Mouse (Mus musculus): ENCODE results near the gene Cdc27. TPM values are rescaled to one million over a fixed set of nuclear protein-coding genes. Genes with fewer than 3 reads are reported as not detected.

Cdc27 gene
- polyA plus RNA-seq, 2 experiments = 30.5 to 43.4 TPM

DNA sequence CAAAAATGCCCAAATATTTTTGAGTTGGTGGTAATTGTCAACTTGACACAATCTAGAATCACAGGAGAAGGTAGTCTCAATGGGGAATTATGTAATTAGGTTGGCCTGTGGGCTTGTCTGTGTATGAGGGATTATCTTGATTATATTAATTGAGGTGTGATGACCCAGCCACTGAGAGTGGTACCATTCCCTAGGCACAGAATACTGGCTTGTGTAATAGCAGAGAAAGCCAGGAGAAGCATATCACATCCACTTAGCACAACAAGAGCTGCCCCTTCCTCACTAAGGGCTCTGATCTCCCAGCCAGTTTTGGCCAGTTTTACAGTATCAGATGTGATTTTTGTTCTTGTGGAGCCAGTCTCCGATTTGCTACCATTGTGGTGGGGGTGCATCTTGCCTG, 39.1 kb upstream of the Cdc27 start:
- TF ChIP-seq POLR2A (IDR thresholded peaks at IDR 0.05; ENCODE audit: borderline replicate concordance, extremely low read depth, insufficient read depth, insufficient read length) = no peak
- no peaks in the 10 kb centered on the region for H3K9me3 ChIP-seq (ENCODE audit: control insufficient read depth, low read length)
- no peak overlapping the region for H3K9ac ChIP-seq (ENCODE audit: low read depth, low read length, severe bottlenecking)
- no peaks in the 10 kb centered on the region for H3K4me1 ChIP-seq (ENCODE audit: control insufficient read depth, insufficient read depth, low read length)
- 85% methylated on average over 1 of the region's 1 CpGs for WGBS
- H3K27me3 ChIP-seq (ENCODE audit: control insufficient read depth, insufficient read depth, low read length) = no peaks in the 10 kb centered on the region
- no peak overlapping the region for H3K4me2 ChIP-seq (replicated peaks; ENCODE audit: low read depth, low read length, severe bottlenecking)
- ATAC-seq (ENCODE audit: low FRiP score, low read depth) (no peak), DNase-seq (ENCODE audit: low spot score) (no peak)
- no peak overlapping the region for H3K4me3 ChIP-seq (replicated peaks; ENCODE audit: low read length)
- no peaks in the 10 kb centered on the region for H3K36me3 ChIP-seq (ENCODE audit: control insufficient read depth, insufficient read depth, low read length)
- H3K27ac ChIP-seq (replicated peaks; ENCODE audit: low read depth, low read length) = no peak overlapping the region

DNA sequence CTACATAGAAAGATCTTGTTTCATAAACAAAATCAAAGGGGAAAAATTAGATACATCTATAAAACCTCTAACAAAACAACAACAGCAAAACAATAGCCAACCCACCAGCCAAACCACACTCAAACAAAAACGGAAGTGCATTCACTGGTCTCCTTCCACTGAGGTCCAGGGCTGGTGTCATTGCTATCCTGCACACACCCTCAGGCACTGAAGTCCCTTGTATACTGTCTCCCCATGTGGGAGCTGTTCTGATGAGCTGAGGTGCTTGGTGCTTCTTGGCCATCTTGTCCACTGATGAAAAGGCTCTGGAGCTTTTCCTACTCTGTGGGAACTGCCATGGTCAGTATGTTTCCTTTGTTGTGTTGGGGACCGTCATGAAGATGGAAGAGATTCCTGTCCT, 38.1 kb upstream of the Cdc27 start:
- no peak overlapping the region for H3K4me3 ChIP-seq (replicated peaks; ENCODE audit: low read length)
- no peak for DNase-seq (ENCODE audit: low spot score)
- no peaks in the 10 kb centered on the region for H3K36me3 ChIP-seq (ENCODE audit: control insufficient read depth, insufficient read depth, low read length)
- H3K9ac ChIP-seq (ENCODE audit: low read depth, low read length, severe bottlenecking) = no peak overlapping the region
- no peaks in the 10 kb centered on the region for H3K27me3 ChIP-seq (ENCODE audit: control insufficient read depth, insufficient read depth, low read length)
- H3K4me2 ChIP-seq (replicated peaks; ENCODE audit: low read depth, low read length, severe bottlenecking) = no peak overlapping the region
- no peak for TF ChIP-seq POLR2A (IDR thresholded peaks at IDR 0.05; ENCODE audit: borderline replicate concordance, extremely low read depth, insufficient read depth, insufficient read length)
- no peak overlapping the region for H3K27ac ChIP-seq (replicated peaks; ENCODE audit: low read depth, low read length)
- H3K4me1 ChIP-seq (ENCODE audit: control insufficient read depth, insufficient read depth, low read length) = no peaks in the 10 kb centered on the region
- no peak for ATAC-seq (ENCODE audit: low FRiP score, low read depth)
- H3K9me3 ChIP-seq (ENCODE audit: control insufficient read depth, low read length) = no peaks in the 10 kb centered on the region
- 88% methylated on average over 2 of the region's 2 CpGs for WGBS

- DNase-seq (ENCODE audit: low spot score) (no peak), ATAC-seq (ENCODE audit: low FRiP score, low read depth) (no peak)
- no peaks in the 10 kb centered on the region for H3K27me3 ChIP-seq (ENCODE audit: control insufficient read depth, insufficient read depth, low read length)
- TF ChIP-seq POLR2A (IDR thresholded peaks at IDR 0.05; ENCODE audit: borderline replicate concordance, extremely low read depth, insufficient read depth, insufficient read length) = no peak
- no peaks in the 10 kb centered on the region for H3K9me3 ChIP-seq (ENCODE audit: control insufficient read depth, low read length)
- no peaks in the 10 kb centered on the region for H3K4me1 ChIP-seq (ENCODE audit: control insufficient read depth, insufficient read depth, low read length)
- no peaks in the 10 kb centered on the region for H3K36me3 ChIP-seq (ENCODE audit: control insufficient read depth, insufficient read depth, low read length)
- H3K4me2 ChIP-seq (replicated peaks; ENCODE audit: low read depth, low read length, severe bottlenecking) = no peak overlapping the region
- H3K4me3 ChIP-seq (replicated peaks; ENCODE audit: low read length) = no peak overlapping the region
- WGBS = 95% methylated on average over 9 of the region's 9 CpGs
- H3K27ac ChIP-seq (replicated peaks; ENCODE audit: low read depth, low read length) = no peak overlapping the region
- no peak overlapping the region for H3K9ac ChIP-seq (ENCODE audit: low read depth, low read length, severe bottlenecking)
Measured at GRCm38 (mm10) chr11:104587904-104588303, 37.5 kb upstream of the Cdc27 start.

DNA sequence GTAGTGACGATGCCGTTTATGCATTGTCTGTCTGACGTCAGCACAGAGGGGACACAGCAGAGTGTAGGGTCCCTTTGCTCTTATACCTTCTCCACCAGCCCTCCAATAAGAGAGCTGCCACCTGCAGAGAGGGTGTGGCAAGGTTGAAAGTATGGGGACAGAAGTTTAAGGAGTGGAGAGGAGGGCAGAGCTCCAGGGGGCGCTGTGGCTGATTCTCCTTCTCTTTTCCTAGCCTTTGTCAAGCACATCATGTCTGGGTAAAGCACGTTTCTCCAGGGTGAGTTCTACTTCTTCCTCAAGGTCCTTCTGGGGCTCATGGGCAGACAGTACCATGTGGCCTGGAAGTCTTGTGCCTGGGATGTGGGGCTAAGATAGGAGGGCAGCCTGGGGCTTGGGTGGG, 35.1 kb upstream of the Cdc27 start:
- H3K9ac ChIP-seq (ENCODE audit: low read depth, low read length, severe bottlenecking) = no peak overlapping the region
- H3K27me3 ChIP-seq (ENCODE audit: control insufficient read depth, insufficient read depth, low read length) = no peaks in the 10 kb centered on the region
- no peak overlapping the region for H3K4me3 ChIP-seq (replicated peaks; ENCODE audit: low read length)
- no peaks in the 10 kb centered on the region for H3K36me3 ChIP-seq (ENCODE audit: control insufficient read depth, insufficient read depth, low read length)
- no peak overlapping the region for H3K4me2 ChIP-seq (replicated peaks; ENCODE audit: low read depth, low read length, severe bottlenecking)
- no peak for TF ChIP-seq POLR2A (IDR thresholded peaks at IDR 0.05; ENCODE audit: borderline replicate concordance, extremely low read depth, insufficient read depth, insufficient read length)
- no peak for ATAC-seq (ENCODE audit: low FRiP score, low read depth)
- WGBS = 77% methylated on average over 5 of the region's 5 CpGs
- H3K4me1 ChIP-seq (ENCODE audit: control insufficient read depth, insufficient read depth, low read length) = peaks cover 10% of the 10 kb centered on the region; the same call in 1 of the 2 replicates
- no peak overlapping the region for H3K27ac ChIP-seq (replicated peaks; ENCODE audit: low read depth, low read length)
- no peaks in the 10 kb centered on the region for H3K9me3 ChIP-seq (ENCODE audit: control insufficient read depth, low read length)
- DNase-seq (ENCODE audit: low spot score) = no peak

DNA sequence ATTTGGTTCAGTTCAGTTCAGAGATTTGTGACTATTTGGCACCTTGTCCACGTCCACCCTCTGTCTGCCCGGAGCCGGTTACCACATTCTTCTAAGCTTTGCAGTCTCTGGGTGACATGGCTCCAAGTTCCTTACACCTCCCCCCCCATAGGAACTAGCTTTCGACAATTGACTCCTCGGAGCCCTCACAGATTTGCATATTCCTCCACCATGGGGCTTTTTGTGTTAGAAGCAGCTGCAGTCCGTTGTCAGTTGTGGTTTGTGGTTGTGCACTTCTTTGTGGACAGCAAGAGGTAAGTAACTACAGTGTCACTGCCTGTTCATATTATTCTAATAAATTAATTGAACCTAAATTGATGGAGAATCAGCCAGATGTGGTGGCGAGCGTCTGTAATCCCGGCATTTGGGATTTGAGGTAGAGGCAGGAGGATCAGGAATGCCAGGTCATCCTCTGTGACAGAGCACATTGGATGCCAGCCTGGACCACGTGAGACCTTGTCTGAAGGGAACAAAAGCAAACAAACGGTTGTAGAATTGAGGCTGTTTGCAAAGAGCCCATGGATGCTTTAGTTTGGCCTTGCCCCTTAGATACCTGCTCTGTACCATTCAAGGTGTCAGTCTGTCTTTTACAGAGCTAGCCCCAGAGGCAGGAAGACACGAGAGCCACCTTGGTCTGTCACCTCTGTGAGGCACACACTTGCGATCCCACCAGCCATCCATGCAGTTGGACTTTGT, 32.4 kb upstream of the Cdc27 start:
- no peak for TF ChIP-seq POLR2A (IDR thresholded peaks at IDR 0.05; ENCODE audit: borderline replicate concordance, extremely low read depth, insufficient read depth, insufficient read length)
- Histone ChIP-seq H3K36me3 (ENCODE audit: control insufficient read depth, insufficient read depth, low read length) (no peaks in the 10 kb centered on the region), H3K27ac (replicated peaks; ENCODE audit: low read depth, low read length) (no peak overlapping the region), H3K4me1 (ENCODE audit: control insufficient read depth, insufficient read depth, low read length) (peaks cover 10% of the 10 kb centered on the region; the same call in 1 of the 2 replicates), H3K27me3 (ENCODE audit: control insufficient read depth, insufficient read depth, low read length) (no peaks in the 10 kb centered on the region), H3K9me3 (ENCODE audit: control insufficient read depth, low read length) (no peaks in the 10 kb centered on the region), H3K4me3 (replicated peaks; ENCODE audit: low read length) (no peak overlapping the region), H3K9ac (ENCODE audit: low read depth, low read length, severe bottlenecking) (no peak overlapping the region), H3K4me2 (replicated peaks; ENCODE audit: low read depth, low read length, severe bottlenecking) (no peak overlapping the region)
- WGBS = 65% methylated on average over 13 of the region's 13 CpGs
- DNase-seq (ENCODE audit: low spot score) = no peak
- ATAC-seq (ENCODE audit: low FRiP score, low read depth) = no peak

All from limb, embryonic 14.5 days (tissue).